Mouse (Mus musculus) adrenal gland, adult (tissue): ENCODE results near the gene Cd38.
"Not testable (repeated sequence)": the region's sequence is repeated elsewhere in the genome, so short reads cannot be mapped to it uniquely, and the experiment has no call there.

Source experiments
- DNase-seq, 2 experiments: peaks; one replicate each; pipeline ENCODE4 v3.0.0; 2022 to 2023; ENCODE audit warnings: low spot score in 1 of 2; ENCODE audit not compliant: inconsistent age in 2 of 2

Gene Cd38

GRCm38 (mm10) chr5:43855769-43856168 is 12.6 kb upstream of the Cd38 start:
- DNase-seq = peak in 1 of 2 experiments; percentile 48

GRCm38 (mm10) chr5:43859663-43860062 is 8.7 kb upstream of the Cd38 start:
- DNase-seq = no peak

- no peak for DNase-seq
These were observed 8.3 kb upstream of the Cd38 start for GRCm38 (mm10) chr5:43860096-43860495.

GRCm38 (mm10) chr5:43860670-43861431 is 7.5 kb upstream of the Cd38 start:
- no peak for DNase-seq

- DNase-seq = no peak
These were observed 4.7 kb upstream of the Cd38 start for GRCm38 (mm10) chr5:43863642-43864041.

- no peak for DNase-seq
These were observed 3.0 kb upstream of the Cd38 start for GRCm38 (mm10) chr5:43865316-43865715.

GRCm38 (mm10) chr5:43868711-43869600 is 603 bp downstream of the Cd38 start:
- peak; percentile 40 to 71 for DNase-seq

- no peak for DNase-seq
These were observed 3.5 kb downstream of the Cd38 start for GRCm38 (mm10) chr5:43871845-43872244.

- no peak for DNase-seq
These were observed 4.3 kb downstream of the Cd38 start for GRCm38 (mm10) chr5:43872652-43873051.

GRCm38 (mm10) chr5:43882034-43882433 is 13.7 kb downstream of the Cd38 start:
- no peak for DNase-seq

GRCm38 (mm10) chr5:43885060-43885820 is 16.9 kb downstream of the Cd38 start:
- no peak for DNase-seq

GRCm38 (mm10) chr5:43892386-43892785 is 24.0 kb downstream of the Cd38 start:
- peak; percentile 34 to 73 for DNase-seq

GRCm38 (mm10) chr5:43894113-43894512 is 25.8 kb downstream of the Cd38 start:
- DNase-seq = peak; percentile 83 to 92

GRCm38 (mm10) chr5:43895931-43896330 is 27.6 kb downstream of the Cd38 start:
- DNase-seq = peak; percentile 34 to 51

GRCm38 (mm10) chr5:43904685-43905084 is 36.3 kb downstream of the Cd38 start:
- no peak for DNase-seq

GRCm38 (mm10) chr5:43909213-43909612 is 40.9 kb downstream of the Cd38 start:
- no peak for DNase-seq

GRCm38 (mm10) chr5:43910006-43910405 is 41.7 kb downstream of the Cd38 start:
- no peak for DNase-seq

- not testable (repeated sequence) for DNase-seq
These were observed 44.5 kb downstream of the Cd38 start, which contains the start of gene Gm7879 for GRCm38 (mm10) chr5:43912844-43913243. Gm7879 (plus strand) TSS chr5:43913144.

GRCm38 (mm10) chr5:43915261-43915886 is 47.0 kb downstream of the Cd38 start:
- no peak for DNase-seq

GRCm38 (mm10) chr5:43921877-43922276 is 53.5 kb downstream of the Cd38 start:
- no peak for DNase-seq

- DNase-seq = peak; percentile 64 to 88
These were observed 55.6 kb downstream of the Cd38 start for GRCm38 (mm10) chr5:43923933-43924332.
